Mouse (Mus musculus) bone marrow macrophage, adult 2 months (primary cell): Measurements from ENCODE around the gene Ggt5.

Experiments
- CTCF ChIP-seq: IDR thresholded peaks from 2 replicates; pipeline ENCODE4 v1.5.1; 2012; ENCODE audit warnings: low read depth, mild to moderate bottlenecking, low read length, moderate library complexity
- POLR2A ChIP-seq: IDR thresholded peaks from 2 replicates; pipeline ENCODE4 v1.6.1; 2012; ENCODE audit warnings: mild to moderate bottlenecking, low read depth, low read length, borderline replicate concordance

DNA sequence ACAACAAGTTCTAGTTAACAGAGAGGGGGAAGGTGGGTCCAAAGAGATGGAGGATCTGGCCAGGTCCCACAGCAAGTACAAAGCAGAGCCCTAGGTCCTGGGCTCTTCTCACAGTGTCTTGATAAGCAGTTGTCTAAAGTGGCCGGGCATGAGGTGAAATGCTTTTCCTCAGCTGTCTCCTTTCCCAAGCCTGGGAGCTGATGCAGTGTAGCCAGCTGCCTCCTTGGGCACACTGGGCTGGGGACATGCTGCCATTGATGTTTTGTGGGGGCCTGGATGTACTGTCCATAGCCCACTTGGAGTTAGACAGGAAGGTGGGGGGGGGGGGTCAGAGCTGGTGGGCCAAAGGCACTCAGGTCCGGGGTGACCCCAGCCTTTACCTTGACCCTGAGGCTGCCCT, 37.0 kb upstream of the Ggt5 start:
- TF ChIP-seq CTCF (no peak), POLR2A (no peak)
